Comparison of ENCODE assay signal across 19 mouse cellular contexts in the genomic region with DNA sequence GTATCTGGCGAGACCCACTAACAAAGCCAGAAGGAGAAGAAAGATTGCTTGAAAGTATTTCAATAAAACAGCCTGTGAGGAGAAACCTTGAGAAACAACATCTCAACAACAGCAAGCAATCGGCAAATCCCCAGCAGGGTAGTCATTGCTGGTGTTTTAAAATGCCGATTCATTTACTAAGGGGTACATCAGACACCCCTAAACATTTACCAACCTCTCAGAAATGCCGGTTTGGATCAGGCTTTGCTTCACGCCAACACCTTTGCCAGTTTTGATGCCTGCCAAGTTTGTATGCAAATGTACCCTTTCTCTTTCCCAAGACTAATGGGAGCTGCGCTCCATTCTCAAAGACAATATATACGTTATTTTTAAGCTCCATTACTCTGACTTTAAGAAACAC.
DNase-seq lines count a peak whose midpoint lies in the region; ATAC-seq and TF ChIP-seq lines count a peak whose summit lies in the region.
"Had no signal": no experiment of that assay in that cellular context is flagged by ENCODE, and none has a peak within 500 bp of the region (broad histone marks: within the 10 kb centered on the region; RNA-seq: fewer than 3 reads in every experiment).

No protein-coding gene starts in this region.

- H3K4me1 ChIP-seq in forebrain, embryonic 14.5 days (ENCODE audit: control insufficient read depth, insufficient read depth, low read length) = peaks cover 36% of the 10 kb centered on the region
- peaks cover 37% of the 10 kb centered on the region for H3K4me1 ChIP-seq in forebrain, embryonic 10.5 days
- H3K4me1 ChIP-seq in midbrain, embryonic 14.5 days (ENCODE audit: control insufficient read depth, insufficient read depth, low read length) = peaks cover 40% of the 10 kb centered on the region
- H3K4me1 ChIP-seq in midbrain, embryonic 16.5 days (ENCODE audit: control insufficient read depth, insufficient read depth, low read length) = peaks cover 35% of the 10 kb centered on the region
- H3K4me1 ChIP-seq in forebrain, postnatal 0 days (ENCODE audit: insufficient read depth) = peaks cover 13% of the 10 kb centered on the region
- H3K4me1 ChIP-seq: heart, embryonic 13.5 days had no signal

- no peaks in the 10 kb centered on the region for H3K27me3 ChIP-seq in forebrain, embryonic 14.5 days (replicated peaks; ENCODE audit: control insufficient read depth, insufficient read depth, low read length)
- H3K27me3 ChIP-seq in forebrain, embryonic 10.5 days (ENCODE audit: poor library complexity, severe bottlenecking) = no peaks in the 10 kb centered on the region
- no peaks in the 10 kb centered on the region for H3K27me3 ChIP-seq in midbrain, embryonic 14.5 days (ENCODE audit: control insufficient read depth, insufficient read depth, low read length)
- H3K27me3 ChIP-seq in midbrain, embryonic 16.5 days (ENCODE audit: control insufficient read depth, insufficient read depth, low read depth, low read length) = no peaks in the 10 kb centered on the region
- H3K27me3 ChIP-seq in forebrain, postnatal 0 days (ENCODE audit: insufficient read depth, low read length) = no peaks in the 10 kb centered on the region
- H3K27me3 ChIP-seq: embryonic facial prominence, embryonic 13.5 days; heart, embryonic 13.5 days; hindbrain, embryonic 12.5 days had no signal

- 0 out of 2 replicates have a peak overlapping the region, but pooled peaks have one; percentile 10 for H3K27ac ChIP-seq in forebrain, embryonic 14.5 days (ENCODE audit: low read depth, low read length)
- H3K27ac ChIP-seq in forebrain, embryonic 10.5 days = no peak overlapping the region
- H3K27ac ChIP-seq in midbrain, embryonic 14.5 days (replicated peaks; ENCODE audit: low read depth, low read length) = 0 out of 2 replicates have a peak overlapping the region, but pooled peaks have one; percentile 8
- H3K27ac ChIP-seq in midbrain, embryonic 16.5 days (ENCODE audit: low read length) = no peak overlapping the region; the same call in 1 of the 2 replicates
- H3K27ac ChIP-seq in forebrain, postnatal 0 days (ENCODE audit: low read depth, low read length) = no peak overlapping the region
- H3K27ac ChIP-seq: embryonic facial prominence, embryonic 13.5 days; heart, embryonic 13.5 days; hindbrain, embryonic 12.5 days; hindbrain, postnatal 0 days had no signal

- TF ChIP-seq POLR2A in brain, embryonic 14.5 days (IDR thresholded peaks at IDR 0.05; ENCODE audit: borderline replicate concordance, extremely low read depth, insufficient read depth, insufficient read length, poor library complexity, severe bottlenecking) = no peak

- no peaks in the 10 kb centered on the region for H3K36me3 ChIP-seq in forebrain, embryonic 14.5 days (ENCODE audit: control insufficient read depth, insufficient read depth, low read length)
- no peaks in the 10 kb centered on the region for H3K36me3 ChIP-seq in forebrain, embryonic 10.5 days (replicated peaks)
- H3K36me3 ChIP-seq in midbrain, embryonic 14.5 days (ENCODE audit: control insufficient read depth, insufficient read depth, low read length) = no peaks in the 10 kb centered on the region
- H3K36me3 ChIP-seq in midbrain, embryonic 16.5 days (ENCODE audit: control insufficient read depth, insufficient read depth, low read length) = no peaks in the 10 kb centered on the region
- no peaks in the 10 kb centered on the region for H3K36me3 ChIP-seq in forebrain, postnatal 0 days (ENCODE audit: insufficient read depth)
- H3K36me3 ChIP-seq: embryonic facial prominence, embryonic 13.5 days; heart, embryonic 13.5 days; hindbrain, embryonic 12.5 days had no signal

- H3K9me3 ChIP-seq in forebrain, embryonic 14.5 days (replicated peaks; ENCODE audit: control insufficient read depth, low read length) = no peaks in the 10 kb centered on the region
- H3K9me3 ChIP-seq in forebrain, embryonic 10.5 days = no peaks in the 10 kb centered on the region
- no peaks in the 10 kb centered on the region for H3K9me3 ChIP-seq in midbrain, embryonic 14.5 days (ENCODE audit: control insufficient read depth, low read length)
- no peaks in the 10 kb centered on the region for H3K9me3 ChIP-seq in midbrain, embryonic 16.5 days (replicated peaks; ENCODE audit: control insufficient read depth, low read length, poor library complexity, severe bottlenecking)
- no peaks in the 10 kb centered on the region for H3K9me3 ChIP-seq in forebrain, postnatal 0 days (ENCODE audit: low read length)
- H3K9me3 ChIP-seq: embryonic facial prominence, embryonic 13.5 days; heart, embryonic 13.5 days; hindbrain, embryonic 12.5 days had no signal

- peak overlapping the region; percentile 4; the same call in 1 of the 2 replicates for H3K4me2 ChIP-seq in forebrain, embryonic 14.5 days (ENCODE audit: low read length)
- no peak overlapping the region for H3K4me2 ChIP-seq in midbrain, embryonic 14.5 days (ENCODE audit: low read length)
- H3K4me2 ChIP-seq in midbrain, embryonic 16.5 days (ENCODE audit: low read length) = no peak overlapping the region
- H3K4me2 ChIP-seq in forebrain, postnatal 0 days (ENCODE audit: low read depth) = no peak overlapping the region
- H3K4me2 ChIP-seq: heart, embryonic 13.5 days; hindbrain, embryonic 12.5 days had no signal

- no peak overlapping the region for H3K4me3 ChIP-seq in forebrain, embryonic 14.5 days (ENCODE audit: low read depth, low read length)
- no peak overlapping the region for H3K4me3 ChIP-seq in forebrain, embryonic 10.5 days
- no peak overlapping the region for H3K4me3 ChIP-seq in midbrain, embryonic 14.5 days (replicated peaks; ENCODE audit: low read depth, low read length)
- H3K4me3 ChIP-seq in midbrain, embryonic 16.5 days (ENCODE audit: low read depth, low read length) = no peak overlapping the region
- no peak overlapping the region for H3K4me3 ChIP-seq in forebrain, postnatal 0 days (ENCODE audit: low read depth, low read length)
- H3K4me3 ChIP-seq: embryonic facial prominence, embryonic 13.5 days; heart, embryonic 13.5 days; hindbrain, embryonic 12.5 days had no signal

- H3K9ac ChIP-seq in forebrain, embryonic 14.5 days (ENCODE audit: low read length) = no peak overlapping the region
- H3K9ac ChIP-seq in midbrain, embryonic 14.5 days (replicated peaks; ENCODE audit: low read length) = no peak overlapping the region
- no peak overlapping the region for H3K9ac ChIP-seq in midbrain, embryonic 16.5 days (ENCODE audit: low read depth, low read length)
- no peak overlapping the region for H3K9ac ChIP-seq in forebrain, postnatal 0 days
- H3K9ac ChIP-seq: embryonic facial prominence, embryonic 13.5 days; heart, embryonic 13.5 days; hindbrain, embryonic 12.5 days had no signal

- WGBS in forebrain, embryonic 14.5 days = 34% methylated on average over 7 of the region's 7 CpGs
- 87% methylated on average over 7 of the region's 7 CpGs for WGBS in forebrain, embryonic 10.5 days
- 80% methylated on average over 7 of the region's 7 CpGs for WGBS in midbrain, embryonic 14.5 days
- 70% methylated on average over 7 of the region's 7 CpGs for WGBS in midbrain, embryonic 16.5 days
- WGBS in forebrain, postnatal 0 days = 23% methylated on average over 7 of the region's 7 CpGs

- TF ChIP-seq CTCF in brain, embryonic 14.5 days (IDR thresholded peaks at IDR 0.05; ENCODE audit: borderline replicate concordance, extremely low read depth, insufficient read depth, insufficient read length) = no peak
- TF ChIP-seq CTCF in forebrain, postnatal 0 days (IDR thresholded peaks at IDR 0.05; ENCODE audit: low read depth) = no peak

- peak; percentile 68 for DNase-seq in forebrain, embryonic 14.5 days (ENCODE audit: low spot score)
- no peak for DNase-seq in forebrain, embryonic 10.5 days (ENCODE audit: extremely low spot score, low spot score)
- peak; percentile 18 for DNase-seq in midbrain, embryonic 14.5 days
- DNase-seq in brain, embryonic 14.5 days (ENCODE audit: low read depth) = peak; percentile 80
- DNase-seq in forebrain, postnatal 0 days = peak; percentile 69
- no peak for DNase-seq in embryo, embryonic 10 days (ENCODE audit: low spot score)
- DNase-seq: adrenal gland, adult 8-10 months; adrenal gland, postnatal 36 days; cerebellum, adult 11-12 months; gastrocnemius, postnatal 36 days; heart, adult 11 months; heart, postnatal 36 days; kidney, adult 11 months; kidney, adult 9 months had no signal

- no peak for ATAC-seq in forebrain, embryonic 14.5 days
- ATAC-seq in midbrain, embryonic 14.5 days (ENCODE audit: low FRiP score, low TSS enrichment) = no peak
- ATAC-seq in midbrain, embryonic 16.5 days = no peak
- ATAC-seq in forebrain, postnatal 0 days = no peak
- ATAC-seq: hindbrain, postnatal 0 days had no signal

Comparison
In these comparisons a context has a peak if more than half of its experiments do, and no peak if none do; other contexts are left out.
1. DNase-seq: peak in forebrain, embryonic 14.5 days (single experiment), midbrain, embryonic 14.5 days (single experiment), brain, embryonic 14.5 days (single experiment) and forebrain, postnatal 0 days (single experiment); none in forebrain, embryonic 10.5 days (single experiment) and embryo, embryonic 10 days (single experiment).
2. H3K27ac ChIP-seq: peak in forebrain, embryonic 14.5 days (single experiment) and midbrain, embryonic 14.5 days (single experiment); none in forebrain, embryonic 10.5 days (single experiment), midbrain, embryonic 16.5 days (single experiment) and forebrain, postnatal 0 days (single experiment).